Mouse (Mus musculus): ENCODE results near the gene Lpar3.

GRCm38 (mm10) chr3:146317366-146317765 lies 96.6 kb downstream of the Lpar3 start:
- TF ChIP-seq CTCF (IDR thresholded peaks at IDR 0.05; ENCODE audit: low read depth) = no peak
- TF ChIP-seq EP300 (IDR thresholded peaks at IDR 0.05; ENCODE audit: low read depth) = no peak

Data from liver, postnatal 0 days (tissue).